Mouse (Mus musculus): Measurements from ENCODE around the gene Cyth3.

GRCm38 (mm10) chr5:143580982-143581381 is 41.3 kb upstream of the Cyth3 start:
- TF ChIP-seq CTCF (IDR thresholded peaks at IDR 0.05; ENCODE audit: borderline replicate concordance, insufficient read depth, low read length) (no peak), POLR2A (IDR thresholded peaks at IDR 0.05; ENCODE audit: low read depth, low read length) (no peak)
